Mouse (Mus musculus): ENCODE results near the gene Tldc1. TPM values are rescaled to one million over a fixed set of nuclear protein-coding genes. Genes with fewer than 3 reads are reported as not detected.

The Tldc1 gene
- polyA plus RNA-seq, 1 experiment from 2014 or later: 13.4 TPM

DNA sequence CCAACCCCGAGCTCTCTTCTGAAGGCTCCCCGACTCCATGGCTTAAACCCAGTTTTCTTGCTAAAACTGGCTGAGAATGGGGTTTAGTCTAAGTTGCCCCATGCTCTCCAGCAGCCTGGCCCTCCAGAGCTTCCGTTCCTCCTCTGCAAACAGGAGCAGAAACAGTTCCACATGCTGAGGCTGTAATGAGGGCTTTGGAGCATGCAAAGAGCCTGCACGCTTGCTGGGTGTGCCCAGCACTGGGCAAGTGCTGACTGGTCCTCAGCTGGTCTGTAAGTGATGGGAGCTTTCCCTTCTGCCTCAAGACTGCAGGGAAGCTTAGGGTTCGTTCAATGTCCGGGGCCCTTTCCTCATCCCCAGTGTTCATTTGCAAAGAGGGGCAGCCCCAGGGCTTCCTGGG lies 38.0 kb upstream of the Tldc1 start:
- Histone ChIP-seq H3K4me3 (replicated peaks) (no peak overlapping the region), H3K4me2 (replicated peaks) (no peak overlapping the region), H3K9ac (no peak overlapping the region), H3K4me1 (peaks cover 36% of the 10 kb centered on the region), H3K9me3 (replicated peaks) (no peaks in the 10 kb centered on the region), H3K36me3 (peaks cover 9% of the 10 kb centered on the region; the same call in 1 of the 2 replicates), H3K27me3 (no peaks in the 10 kb centered on the region), H3K27ac (replicated peaks) (0 out of 2 replicates have a peak overlapping the region, but pooled peaks have one; percentile 39)
- ATAC-seq (ENCODE audit: insufficient number of reproducible peaks, low FRiP score, low TSS enrichment, low read depth): no peak
- 55% methylated on average over 6 of the region's 6 CpGs for WGBS

DNA sequence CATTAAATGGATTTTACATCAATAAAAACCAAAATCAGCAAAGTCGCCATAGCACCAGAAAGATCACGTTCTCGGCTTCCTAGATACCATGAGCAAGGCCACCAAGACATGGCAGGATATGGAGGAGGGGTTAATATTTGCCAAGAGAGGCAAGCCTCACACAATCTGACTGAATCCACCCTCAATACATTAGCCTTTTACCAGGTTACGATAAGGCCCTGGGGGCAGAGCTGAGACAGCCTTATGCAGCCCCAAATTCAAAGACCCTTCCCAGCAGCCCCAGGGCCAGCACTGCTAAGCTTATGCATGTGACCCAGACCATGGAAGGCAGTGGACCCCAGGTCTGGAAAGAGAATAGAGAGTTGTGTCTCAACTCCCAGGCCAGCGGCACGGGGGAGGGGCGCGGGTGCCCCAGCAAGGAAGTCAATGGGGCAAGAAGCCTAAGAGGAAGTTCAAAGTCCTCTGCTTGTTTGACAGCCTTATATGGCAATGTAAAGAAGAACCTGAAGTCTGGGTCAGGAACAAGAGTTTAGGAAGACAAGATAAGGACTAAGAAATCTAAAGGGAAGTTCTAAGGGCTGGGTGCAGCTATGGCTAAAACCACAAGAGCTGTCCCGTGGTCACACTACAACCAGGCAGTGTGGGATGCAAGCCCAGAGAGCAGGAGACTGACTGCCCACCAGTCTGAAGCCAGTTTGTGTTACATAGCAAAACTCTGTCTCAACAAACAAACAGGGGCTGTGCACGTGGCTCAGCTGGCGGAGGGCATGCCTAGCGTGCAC lies 34.6 kb upstream of the Tldc1 start:
- WGBS: 61% methylated on average over 12 of the region's 12 CpGs

DNA sequence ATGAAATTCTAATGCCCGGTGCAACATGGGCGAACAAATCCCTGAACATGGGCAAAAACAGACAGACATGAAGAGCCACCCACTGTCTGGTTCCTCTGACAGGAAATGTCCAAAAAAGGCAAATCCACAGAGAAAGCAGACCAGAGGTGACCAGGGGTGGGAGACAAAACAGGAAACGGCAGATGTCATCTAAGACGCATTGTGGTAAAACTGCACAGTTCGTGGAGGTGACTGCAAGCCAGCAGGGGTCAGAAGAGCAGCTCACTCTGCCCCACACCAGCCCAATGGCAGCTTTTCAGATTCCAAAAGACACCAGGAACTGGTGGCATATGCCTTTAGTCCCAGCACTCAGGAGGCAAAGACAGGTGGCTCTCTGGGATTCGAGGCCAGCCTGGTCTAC lies 33.7 kb upstream of the Tldc1 start:
- 53% methylated on average over 6 of the region's 6 CpGs for WGBS

More for the DNA sequence above, 34.6 kb upstream of the Tldc1 start:
- H3K4me2 ChIP-seq (replicated peaks): no peak overlapping the region
- H3K9ac ChIP-seq: no peak overlapping the region
- H3K27me3 ChIP-seq: no peaks in the 10 kb centered on the region
- no peaks in the 10 kb centered on the region for H3K9me3 ChIP-seq (replicated peaks)
- H3K4me1 ChIP-seq: peaks cover 36% of the 10 kb centered on the region
- peaks cover 11% of the 10 kb centered on the region for H3K36me3 ChIP-seq
- ATAC-seq (ENCODE audit: insufficient number of reproducible peaks, low FRiP score, low TSS enrichment, low read depth): no peak
- peak overlapping the region; percentile 58; the same call in 1 of the 2 replicates for H3K27ac ChIP-seq (replicated peaks)
- H3K4me3 ChIP-seq (replicated peaks): no peak overlapping the region

DNA sequence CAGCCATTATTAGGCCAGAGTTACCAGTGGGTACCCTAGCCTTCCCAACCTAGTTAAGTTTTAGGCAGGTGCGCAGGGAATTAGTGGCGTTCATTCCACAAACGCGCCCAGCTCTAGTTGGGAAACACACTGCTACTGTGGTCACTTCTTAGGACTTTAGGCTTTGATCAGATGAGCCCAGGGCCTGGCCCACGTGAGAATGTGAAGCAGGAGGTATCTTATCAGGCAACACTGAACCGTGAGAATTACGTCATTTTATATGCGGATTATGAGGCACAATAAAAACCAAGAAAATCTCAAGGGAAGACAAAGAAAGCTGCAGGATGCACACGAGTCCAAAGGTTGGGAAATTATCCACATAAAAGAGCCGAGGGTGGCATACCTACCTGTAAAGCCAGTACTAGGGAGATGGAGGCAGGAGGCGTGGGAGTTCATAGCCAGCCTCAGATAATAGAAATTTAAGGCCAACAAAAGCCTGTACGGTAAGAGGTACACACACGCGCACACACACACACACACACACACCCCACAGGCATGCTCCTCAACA lies 32.8 kb upstream of the Tldc1 start:
- Histone ChIP-seq H3K36me3 (peaks cover 11% of the 10 kb centered on the region), H3K27me3 (no peaks in the 10 kb centered on the region), H3K27ac (replicated peaks) (no peak overlapping the region), H3K4me1 (peaks cover 35% of the 10 kb centered on the region), H3K9me3 (replicated peaks) (no peaks in the 10 kb centered on the region), H3K4me2 (replicated peaks) (no peak overlapping the region), H3K4me3 (replicated peaks) (no peak overlapping the region), H3K9ac (no peak overlapping the region)
- no peak for ATAC-seq (ENCODE audit: insufficient number of reproducible peaks, low FRiP score, low TSS enrichment, low read depth)
- WGBS: 85% methylated on average over 14 of the region's 14 CpGs

More for the DNA sequence above, 33.7 kb upstream of the Tldc1 start:
- H3K9ac ChIP-seq: no peak overlapping the region
- no peak overlapping the region for H3K27ac ChIP-seq (replicated peaks)
- H3K27me3 ChIP-seq: no peaks in the 10 kb centered on the region
- peaks cover 11% of the 10 kb centered on the region for H3K36me3 ChIP-seq
- no peak overlapping the region for H3K4me2 ChIP-seq (replicated peaks)
- no peak for ATAC-seq (ENCODE audit: insufficient number of reproducible peaks, low FRiP score, low TSS enrichment, low read depth)
- no peak overlapping the region for H3K4me3 ChIP-seq (replicated peaks)
- H3K4me1 ChIP-seq: peaks cover 37% of the 10 kb centered on the region
- no peaks in the 10 kb centered on the region for H3K9me3 ChIP-seq (replicated peaks)

DNA sequence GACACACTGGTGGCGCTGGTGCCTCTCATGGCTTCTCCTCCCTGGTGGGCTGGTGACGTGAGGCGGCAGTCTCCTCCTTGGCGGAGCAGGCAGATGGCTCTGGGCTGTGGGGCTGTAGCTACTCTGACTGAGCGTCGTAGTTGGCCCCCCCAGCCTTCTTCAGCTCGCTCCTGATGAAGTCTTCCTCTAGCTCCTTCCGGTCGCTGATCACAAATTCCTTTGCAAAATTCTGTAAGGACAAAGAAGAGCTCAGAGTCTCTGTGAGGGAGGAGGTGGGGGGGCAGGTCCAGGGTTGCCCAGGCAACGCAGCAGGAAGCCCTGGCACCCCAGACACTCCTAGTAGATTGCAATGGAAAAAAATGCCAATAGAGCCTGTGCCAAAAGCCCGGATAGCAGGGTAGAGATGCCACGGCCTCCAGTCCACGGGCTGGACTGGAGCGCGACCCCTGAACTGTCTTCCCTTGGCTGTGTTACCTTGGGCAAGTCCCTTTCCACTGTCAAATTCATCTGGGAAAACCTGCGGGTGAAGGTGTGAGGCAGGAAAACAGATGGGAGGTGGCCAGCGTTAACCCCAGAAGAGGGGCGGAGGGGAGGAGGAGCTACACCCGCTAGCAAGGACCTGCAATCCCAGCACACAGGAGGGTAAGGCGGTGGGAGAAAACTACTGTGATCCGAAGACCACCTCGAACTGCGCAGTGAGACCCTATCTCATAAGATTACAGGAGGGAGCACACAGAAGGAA lies 32.1 kb upstream of the Tldc1 start:
- no peaks in the 10 kb centered on the region for H3K9me3 ChIP-seq (replicated peaks)
- no peak overlapping the region for H3K9ac ChIP-seq
- 76% methylated on average over 23 of the region's 23 CpGs for WGBS
- no peak overlapping the region for H3K27ac ChIP-seq (replicated peaks)
- no peak overlapping the region for H3K4me2 ChIP-seq (replicated peaks)
- peaks cover 29% of the 10 kb centered on the region for H3K4me1 ChIP-seq
- ATAC-seq (ENCODE audit: insufficient number of reproducible peaks, low FRiP score, low TSS enrichment, low read depth): no peak
- H3K27me3 ChIP-seq: no peaks in the 10 kb centered on the region
- peaks cover 11% of the 10 kb centered on the region for H3K36me3 ChIP-seq
- H3K4me3 ChIP-seq (replicated peaks): no peak overlapping the region

DNA sequence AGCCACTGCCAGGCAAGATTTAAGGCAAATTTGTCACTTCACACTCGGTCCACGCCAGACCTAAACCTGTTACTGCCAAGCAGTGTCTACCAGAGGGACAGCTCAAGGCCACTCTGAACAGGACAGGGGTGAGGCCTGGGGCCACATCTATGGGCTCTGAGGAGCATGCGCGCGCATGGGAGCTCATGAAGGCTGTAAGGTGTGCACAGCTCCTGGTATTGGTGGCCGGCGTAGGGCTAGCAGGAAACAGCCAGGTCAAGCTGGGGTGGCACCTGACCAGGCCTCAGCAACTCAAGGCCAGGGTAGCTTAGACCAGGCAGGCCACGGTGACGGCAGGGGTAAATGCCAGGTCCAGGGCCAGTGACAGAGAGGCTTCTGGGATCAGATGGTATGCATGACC lies 31.4 kb upstream of the Tldc1 start:
- H3K4me3 ChIP-seq (replicated peaks): no peak overlapping the region
- no peak overlapping the region for H3K27ac ChIP-seq (replicated peaks)
- H3K4me1 ChIP-seq: peaks cover 29% of the 10 kb centered on the region
- no peak for ATAC-seq (ENCODE audit: insufficient number of reproducible peaks, low FRiP score, low TSS enrichment, low read depth)
- H3K36me3 ChIP-seq: peaks cover 11% of the 10 kb centered on the region
- no peak overlapping the region for H3K4me2 ChIP-seq (replicated peaks)
- H3K27me3 ChIP-seq: no peaks in the 10 kb centered on the region
- no peaks in the 10 kb centered on the region for H3K9me3 ChIP-seq (replicated peaks)
- 94% methylated on average over 9 of the region's 9 CpGs for WGBS
- no peak overlapping the region for H3K9ac ChIP-seq

DNA sequence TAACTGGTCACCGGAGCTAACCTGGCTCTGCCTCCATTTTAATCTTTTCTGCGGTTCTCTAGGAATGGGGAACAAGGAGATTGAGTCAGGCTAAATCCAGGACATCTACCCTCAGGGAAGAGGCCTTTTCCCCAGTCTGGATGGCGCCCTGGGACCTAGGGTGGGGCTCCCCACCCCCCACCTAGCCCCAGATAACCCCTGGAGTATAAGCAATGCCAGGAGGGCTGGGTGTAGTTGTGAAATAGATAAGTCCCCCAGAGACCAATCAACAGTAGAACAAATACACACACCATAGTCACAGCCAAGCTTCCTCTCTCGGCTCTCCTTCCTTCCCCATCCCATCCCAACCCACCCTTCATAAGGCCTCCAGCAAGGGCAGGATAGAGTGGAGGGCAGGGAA lies 29.5 kb upstream of the Tldc1 start:
- peaks cover 13% of the 10 kb centered on the region for H3K4me1 ChIP-seq
- H3K36me3 ChIP-seq: peaks cover 11% of the 10 kb centered on the region
- no peak overlapping the region for H3K4me2 ChIP-seq (replicated peaks)
- ATAC-seq (ENCODE audit: insufficient number of reproducible peaks, low FRiP score, low TSS enrichment, low read depth): no peak
- 77% methylated on average over 4 of the region's 4 CpGs for WGBS
- H3K4me3 ChIP-seq (replicated peaks): no peak overlapping the region
- no peak overlapping the region for H3K9ac ChIP-seq
- no peaks in the 10 kb centered on the region for H3K27me3 ChIP-seq
- H3K27ac ChIP-seq (replicated peaks): no peak overlapping the region
- no peaks in the 10 kb centered on the region for H3K9me3 ChIP-seq (replicated peaks)

DNA sequence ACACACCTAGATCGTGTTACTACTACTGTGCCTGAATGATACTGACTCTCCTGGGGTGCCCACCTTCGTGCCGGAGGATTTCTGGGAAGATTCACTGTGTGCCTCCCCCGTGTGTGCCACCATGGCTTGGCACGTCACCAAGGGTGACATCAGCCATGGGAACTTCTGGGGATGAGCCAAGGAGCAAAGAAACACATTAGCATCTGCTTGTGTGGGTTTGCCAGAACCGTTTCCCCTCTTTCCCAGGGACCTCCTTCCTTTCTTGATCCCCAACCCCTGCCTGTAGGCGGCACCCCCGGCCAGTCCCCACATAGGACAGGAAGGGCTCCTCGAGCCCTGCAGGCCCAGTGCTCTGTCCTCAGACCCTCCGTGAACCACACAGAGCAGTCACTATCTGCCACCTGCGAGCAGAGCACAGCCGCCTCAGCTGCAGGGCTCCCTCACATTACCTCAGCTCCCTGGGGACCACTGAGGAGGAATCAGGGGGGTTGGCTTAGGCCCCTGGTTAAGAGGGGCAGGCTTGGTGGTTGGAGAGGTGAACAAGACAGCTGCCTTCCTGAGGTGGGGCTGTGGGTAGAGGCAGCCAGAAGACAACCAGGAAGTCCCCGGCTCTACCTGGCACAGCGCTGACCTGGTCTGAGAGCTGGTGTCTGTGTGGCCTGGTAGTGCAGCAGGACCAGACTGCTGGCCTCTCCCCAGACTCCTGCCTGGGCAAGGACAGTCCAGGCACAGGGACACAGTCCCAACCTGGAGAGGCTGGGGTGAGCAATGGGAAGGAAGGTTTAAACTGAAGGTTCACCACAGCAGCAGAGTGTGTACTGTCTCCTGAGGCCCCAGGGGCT lies 28.4 kb upstream of the Tldc1 start:
- peaks cover 11% of the 10 kb centered on the region for H3K4me1 ChIP-seq
- H3K36me3 ChIP-seq: peaks cover 11% of the 10 kb centered on the region
- H3K4me2 ChIP-seq (replicated peaks): no peak overlapping the region
- no peak overlapping the region for H3K4me3 ChIP-seq (replicated peaks)
- H3K27me3 ChIP-seq: no peaks in the 10 kb centered on the region
- H3K27ac ChIP-seq (replicated peaks): no peak overlapping the region; the same call in 1 of the 2 replicates
- ATAC-seq (ENCODE audit: insufficient number of reproducible peaks, low FRiP score, low TSS enrichment, low read depth): 0 out of 2 replicates have a peak, but pooled peaks have one; percentile 23
- 61% methylated on average over 14 of the region's 14 CpGs for WGBS
- no peaks in the 10 kb centered on the region for H3K9me3 ChIP-seq (replicated peaks)
- no peak overlapping the region for H3K9ac ChIP-seq

DNA sequence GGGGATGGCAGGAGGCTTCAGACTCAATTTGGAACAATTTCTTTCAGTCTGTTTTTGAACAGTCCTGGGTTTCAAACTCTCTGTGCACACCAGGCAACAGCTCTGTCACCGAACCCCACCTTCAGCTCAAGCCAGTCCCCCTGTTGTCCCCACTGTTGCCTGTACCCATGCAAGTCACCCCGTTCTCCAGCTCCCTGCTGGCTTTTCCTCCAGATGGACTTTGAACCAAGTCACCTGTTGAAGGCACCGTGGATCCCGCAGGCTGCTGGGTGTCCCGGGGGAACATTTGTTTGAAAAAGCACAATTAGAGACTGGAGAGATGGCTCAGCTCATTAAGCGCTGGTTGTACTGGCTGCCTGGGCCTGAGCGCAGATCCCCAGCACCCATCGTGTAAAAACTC lies 27.1 kb upstream of the Tldc1 start:
- 61% methylated on average over 8 of the region's 8 CpGs for WGBS
- peaks cover 11% of the 10 kb centered on the region for H3K36me3 ChIP-seq
- ATAC-seq (ENCODE audit: insufficient number of reproducible peaks, low FRiP score, low TSS enrichment, low read depth): no peak
- no peaks in the 10 kb centered on the region for H3K27me3 ChIP-seq
- peaks cover 17% of the 10 kb centered on the region for H3K4me1 ChIP-seq
- H3K4me2 ChIP-seq (replicated peaks): no peak overlapping the region
- H3K9ac ChIP-seq: no peak overlapping the region
- no peak overlapping the region for H3K4me3 ChIP-seq (replicated peaks)
- no peak overlapping the region for H3K27ac ChIP-seq (replicated peaks)
- H3K9me3 ChIP-seq (replicated peaks): no peaks in the 10 kb centered on the region

DNA sequence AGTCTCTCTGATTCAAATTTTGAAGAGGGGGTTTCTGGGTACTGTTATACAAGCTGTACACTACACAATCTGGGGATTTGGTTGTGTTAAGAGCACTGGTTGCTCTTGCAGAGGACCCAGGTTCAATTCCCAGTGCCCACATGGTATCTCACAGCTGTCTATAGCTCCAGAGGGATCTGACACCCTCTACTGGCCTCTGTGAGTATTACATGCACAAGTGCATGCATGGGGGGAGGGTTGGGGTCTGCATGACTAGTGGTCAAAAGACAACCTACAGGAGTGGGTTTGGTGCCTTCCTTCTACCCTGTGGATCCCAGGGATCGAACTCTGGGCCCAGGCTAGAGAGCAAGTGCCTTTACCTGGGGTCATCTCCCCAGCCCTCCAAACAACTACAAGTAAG lies 24.4 kb upstream of the Tldc1 start:
- H3K36me3 ChIP-seq: no peaks in the 10 kb centered on the region
- H3K9ac ChIP-seq: no peak overlapping the region
- H3K27ac ChIP-seq (replicated peaks): no peak overlapping the region
- H3K4me1 ChIP-seq: peaks cover 31% of the 10 kb centered on the region
- ATAC-seq (ENCODE audit: insufficient number of reproducible peaks, low FRiP score, low TSS enrichment, low read depth): no peak
- WGBS: 92% methylated on average over 1 of the region's 1 CpGs
- no peaks in the 10 kb centered on the region for H3K27me3 ChIP-seq
- H3K4me3 ChIP-seq (replicated peaks): no peak overlapping the region
- H3K4me2 ChIP-seq (replicated peaks): no peak overlapping the region
- no peaks in the 10 kb centered on the region for H3K9me3 ChIP-seq (replicated peaks)

DNA sequence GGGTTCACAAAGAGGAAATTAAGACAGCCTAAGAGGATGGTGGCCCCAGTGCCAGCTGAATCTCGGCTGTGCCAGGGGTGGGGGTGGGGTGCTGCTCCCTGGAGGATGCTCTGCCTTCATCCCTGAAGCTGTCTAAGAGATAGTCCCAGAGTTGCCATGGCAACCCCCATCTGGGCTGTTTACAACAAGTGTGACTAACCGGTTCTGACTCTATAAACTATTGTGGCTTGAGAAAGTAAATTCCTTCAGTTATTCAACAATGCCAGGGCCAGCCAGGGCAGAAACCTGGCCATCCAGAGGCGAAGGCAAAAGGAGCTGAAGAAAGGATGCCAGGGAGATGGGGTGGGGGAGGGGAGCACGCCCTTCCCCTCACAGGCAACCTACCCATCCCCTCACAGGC lies 23.0 kb upstream of the Tldc1 start:
- Histone ChIP-seq H3K36me3 (no peaks in the 10 kb centered on the region), H3K27ac (replicated peaks) (no peak overlapping the region), H3K9me3 (replicated peaks) (no peaks in the 10 kb centered on the region), H3K9ac (no peak overlapping the region), H3K4me3 (replicated peaks) (no peak overlapping the region), H3K4me2 (replicated peaks) (no peak overlapping the region), H3K27me3 (no peaks in the 10 kb centered on the region), H3K4me1 (peaks cover 22% of the 10 kb centered on the region)
- ATAC-seq (ENCODE audit: insufficient number of reproducible peaks, low FRiP score, low TSS enrichment, low read depth): no peak
- 5% methylated on average over 4 of the region's 4 CpGs for WGBS
